Mouse (Mus musculus) liver, embryonic 16.5 days (tissue): ENCODE results near the gene Carnmt1. TPM values are rescaled to one million over a fixed set of nuclear protein-coding genes. Genes with fewer than 3 reads are reported as not detected.

Source experiments
- ATAC-seq: fragments of 200-750 bp; cut with Nextera tagmentation; 2 replicates; pipeline ENCODE4 v1.8.0; 2017; ENCODE audit warnings: low read depth, mild to moderate bottlenecking, moderate number of reproducible peaks, moderate library complexity
- H3K27ac ChIP-seq: fragments of 300-500 bp; sonication (generic); 2 replicates; pipeline ENCODE4 v1.5.1; 2014; ENCODE audit warnings: mild to moderate bottlenecking, low read length
- H3K27me3 ChIP-seq: fragments of 300-500 bp; sonication (generic); 2 replicates; pipeline ENCODE4 v1.6.1; 2014; ENCODE audit warnings: low read depth, low read length, mixed read lengths; ENCODE audit not compliant: control insufficient read depth, insufficient read depth
- H3K36me3 ChIP-seq: fragments of 300-500 bp; sonication (generic); 2 replicates; pipeline ENCODE4 v1.6.1; 2014; ENCODE audit warnings: mild to moderate bottlenecking; ENCODE audit not compliant: control insufficient read depth, insufficient read depth
- H3K4me1 ChIP-seq: fragments of 300-500 bp; sonication (generic); 2 replicates; pipeline ENCODE4 v1.6.1; 2014; ENCODE audit warnings: low read depth, low read length, mixed read lengths; ENCODE audit not compliant: control insufficient read depth
- H3K4me2 ChIP-seq: fragments of 300-500 bp; sonication (generic); 2 replicates; pipeline ENCODE4 v1.6.1; 2014; ENCODE audit warnings: low read depth, low read length, mixed read lengths
- H3K4me3 ChIP-seq: fragments of 300-500 bp; sonication (generic); 2 replicates; pipeline ENCODE4 v1.5.1; 2014; ENCODE audit warnings: low read depth, mild to moderate bottlenecking, low read length
- H3K9ac ChIP-seq: fragments of 300-500 bp; sonication (generic); 2 replicates; pipeline ENCODE4 v1.6.1; 2014; ENCODE audit warnings: low read depth, low read length
- H3K9me3 ChIP-seq: fragments of 300-500 bp; sonication (generic); replicated peaks from 2 replicates; pipeline ENCODE4 v1.6.1; 2016; ENCODE audit warnings: low read length; ENCODE audit not compliant: control insufficient read depth
- WGBS: fragments of 180-500 bp; shearing (Covaris S2); extraction: QIAGEN DNeasy Blood & Tissue Kit; methylation state at CpG from one replicate; pipeline ENCODE4 v1.1.7; 2014; ENCODE audit not compliant: insufficient replicate concordance; 5-methylcytosine and 5-hydroxymethylcytosine counted together
- polyA plus RNA-seq: library from polyadenylated mRNA; unstranded; fragments of >200 nt; fragmentation: Nextera tagmentation; extraction: Ambion mirVana; gene quantifications from 2 replicates; pipeline ENCODE4 v1.2.1, GENCODE M21; 2015

The Carnmt1 gene
- polyA plus RNA-seq, 1 experiment from 2014 or later = 12.6 TPM

GRCm38 (mm10) chr19:18743946-18744345 lies 73.4 kb downstream of the Carnmt1 start:
- no peak overlapping the region for H3K4me2 ChIP-seq
- H3K27me3 ChIP-seq = no peaks in the 10 kb centered on the region
- H3K27ac ChIP-seq = no peak overlapping the region
- no peak for ATAC-seq
- H3K9me3 ChIP-seq = no peaks in the 10 kb centered on the region
- peaks cover 4% of the 10 kb centered on the region; the same call in 1 of the 2 replicates for H3K4me1 ChIP-seq
- no peak overlapping the region for H3K9ac ChIP-seq
- no peak overlapping the region for H3K4me3 ChIP-seq
- no peaks in the 10 kb centered on the region for H3K36me3 ChIP-seq
- WGBS = 58% methylated on average over 5 of the region's 5 CpGs

- no peak for ATAC-seq
- no peak overlapping the region for H3K9ac ChIP-seq
- H3K4me3 ChIP-seq = no peak overlapping the region
- no peaks in the 10 kb centered on the region for H3K9me3 ChIP-seq
- no peak overlapping the region for H3K27ac ChIP-seq
- 67% methylated on average over 5 of the region's 5 CpGs for WGBS
- H3K27me3 ChIP-seq = peaks cover 8% of the 10 kb centered on the region
- H3K4me1 ChIP-seq = no peaks in the 10 kb centered on the region
- H3K36me3 ChIP-seq = no peaks in the 10 kb centered on the region
- H3K4me2 ChIP-seq = no peak overlapping the region
Measured at GRCm38 (mm10) chr19:18746576-18747340, 76.2 kb downstream of the Carnmt1 start.

DNA sequence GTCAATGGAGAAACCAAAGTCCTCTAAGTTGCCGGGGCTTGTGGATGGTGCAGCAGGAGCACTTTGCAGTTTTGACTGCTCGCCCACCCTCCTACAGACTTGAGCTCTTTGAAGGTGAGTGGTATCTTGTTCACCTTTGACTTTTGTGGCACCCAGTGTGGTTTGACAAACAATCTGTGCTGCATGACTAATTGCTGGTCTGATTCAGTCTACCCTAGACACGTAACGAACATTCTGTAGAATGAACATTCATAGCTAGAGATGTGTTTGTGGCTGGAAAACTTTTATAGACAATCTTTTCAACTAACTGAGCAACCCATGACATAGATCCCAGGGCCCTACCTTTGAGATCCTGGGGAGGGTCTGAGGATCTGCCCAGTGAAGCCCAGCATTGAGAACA lies 76.8 kb downstream of the Carnmt1 start:
- no peak overlapping the region for H3K9ac ChIP-seq
- H3K4me1 ChIP-seq = no peaks in the 10 kb centered on the region
- H3K4me3 ChIP-seq = no peak overlapping the region
- no peaks in the 10 kb centered on the region for H3K9me3 ChIP-seq
- 75% methylated on average over 4 of the region's 4 CpGs for whole genome bisulfite sequencing
- H3K36me3 ChIP-seq = no peaks in the 10 kb centered on the region
- peaks cover 8% of the 10 kb centered on the region for H3K27me3 ChIP-seq
- H3K27ac ChIP-seq = no peak overlapping the region
- ATAC-seq = no peak
- no peak overlapping the region for H3K4me2 ChIP-seq

- ATAC-seq = no peak
- Histone ChIP-seq H3K36me3 (no peaks in the 10 kb centered on the region), H3K4me3 (peak within 1 kb of the TSS; percentile 41), H3K27me3 (peaks cover 8% of the 10 kb centered on the region), H3K9ac (no peak within 1 kb of the TSS), H3K4me1 (no peaks in the 10 kb centered on the region), H3K4me2 (peak within 1 kb of the TSS; percentile 64), H3K9me3 (no peaks in the 10 kb centered on the region), H3K27ac (no peak within 1 kb of the TSS)
- WGBS = 6% methylated on average over 41 of the region's 41 CpGs
Measured at GRCm38 (mm10) chr19:18749598-18750339, 79.2 kb downstream of the Carnmt1 start, which contains the start of gene Trpm6. Gene Trpm6, plus strand, starts transcription at chr19:18749983.

Other genes with a start within 250 kb of the Carnmt1 start
- gene Ostf1, start 38.9 kb upstream of the Carnmt1 start, polyA plus RNA-seq = 58.2 and 60.6 TPM in 2 replicates
- gene Nmrk1, start 38.8 kb upstream of the Carnmt1 start, polyA plus RNA-seq = 5.6 and 6.1 TPM in 2 replicates
- 24.2 and 26.6 TPM in 2 replicates for gene D030056L22Rik, start 42.4 kb downstream of the Carnmt1 start, polyA plus RNA-seq
- gene Trpm6, start 79.2 kb downstream of the Carnmt1 start, polyA plus RNA-seq = 0.01 and 0.02 TPM in 2 replicates